Mouse (Mus musculus) heart, adult 2 months (tissue): ENCODE measurements around the gene Tpgs1. TPM values are rescaled to one million over a fixed set of nuclear protein-coding genes. Genes with fewer than 3 reads are reported as not detected.

Experiments
- DNase-seq, 2 experiments: peaks; one replicate each; pipeline ENCODE4 v3.0.0; 2021
- H3K27ac ChIP-seq: fragments of 200-600 bp; 2 replicates; pipeline ENCODE4 v1.8.1; 2022
- H3K27me3 ChIP-seq: fragments of 200-500 bp; 2 replicates; pipeline ENCODE4 v1.6.1; 2012; ENCODE audit warnings: mild to moderate bottlenecking, low read length, inconsistent platforms, mixed read lengths; ENCODE audit not compliant: control insufficient read depth, insufficient read depth
- H3K36me3 ChIP-seq: fragments of 200-500 bp; 2 replicates; pipeline ENCODE4 v1.6.1; 2012; ENCODE audit warnings: low read length, inconsistent platforms; ENCODE audit not compliant: control insufficient read depth, insufficient read depth
- H3K4me1 ChIP-seq: fragments of 200-500 bp; 2 replicates; pipeline ENCODE4 v1.6.1; 2011; ENCODE audit warnings: low read length; ENCODE audit not compliant: control insufficient read depth, insufficient read depth
- H3K4me3 ChIP-seq: fragments of 200-600 bp; 2 replicates; pipeline ENCODE4 v1.8.1; 2022
- H3K79me2 ChIP-seq: fragments of 200-500 bp; replicated peaks from 2 replicates; pipeline ENCODE4 v1.6.1; 2012; ENCODE audit warnings: mild to moderate bottlenecking, inconsistent platforms, low read length, moderate library complexity, mixed read lengths; ENCODE audit not compliant: control insufficient read depth, insufficient read depth
- H3K9ac ChIP-seq: fragments of 200-500 bp; 2 replicates; pipeline ENCODE4 v1.6.1; 2012; ENCODE audit warnings: low read depth, mild to moderate bottlenecking, control low read depth, inconsistent platforms, low read length, mixed read lengths
- CTCF ChIP-seq: fragments of 200-600 bp; IDR thresholded peaks from 2 replicates; pipeline ENCODE4 v1.8.1; 2022; ENCODE audit warnings: antibody characterized with exemption, mild to moderate bottlenecking, moderate library complexity
- EP300 ChIP-seq: fragments of 200-500 bp; IDR thresholded peaks from 2 replicates; pipeline ENCODE4 v1.6.1; 2011; ENCODE audit warnings: low read depth, low read length, control low read depth; ENCODE audit not compliant: insufficient read depth
- POLR2A ChIP-seq: fragments of 200-500 bp; IDR thresholded peaks from 2 replicates; pipeline ENCODE4 v1.6.1; 2011; ENCODE audit warnings: mild to moderate bottlenecking, low read depth, low read length, control low read depth; ENCODE audit not compliant: insufficient read depth
- WGBS: fragments of 180-500 bp; shearing (Covaris S2); methylation state at CpG from one replicate; pipeline ENCODE4 v1.1.7; 2018; 5-methylcytosine and 5-hydroxymethylcytosine counted together
- intact Hi-C: fragments of 180-260 bp; cut with DNase I; formaldehyde crosslinking; loops from one replicate; pipeline ENCODE4 v1.15.1; 2025
- polyA plus RNA-seq: library from polyadenylated mRNA; depleted of rRNA; stranded (reverse); fragments of >200 nt; gene quantifications from 2 replicates; pipeline ENCODE4 v1.2.3, GENCODE M21; 2012
- total RNA-seq, 2 experiments: library from RNA; stranded (reverse); gene quantifications; 2 replicates each; pipeline ENCODE4 v1.2.3; 2021

Gene Tpgs1
- total and polyA plus RNA-seq, 3 experiments: 16.5 to 28.1 (median 18.8) TPM

DNA sequence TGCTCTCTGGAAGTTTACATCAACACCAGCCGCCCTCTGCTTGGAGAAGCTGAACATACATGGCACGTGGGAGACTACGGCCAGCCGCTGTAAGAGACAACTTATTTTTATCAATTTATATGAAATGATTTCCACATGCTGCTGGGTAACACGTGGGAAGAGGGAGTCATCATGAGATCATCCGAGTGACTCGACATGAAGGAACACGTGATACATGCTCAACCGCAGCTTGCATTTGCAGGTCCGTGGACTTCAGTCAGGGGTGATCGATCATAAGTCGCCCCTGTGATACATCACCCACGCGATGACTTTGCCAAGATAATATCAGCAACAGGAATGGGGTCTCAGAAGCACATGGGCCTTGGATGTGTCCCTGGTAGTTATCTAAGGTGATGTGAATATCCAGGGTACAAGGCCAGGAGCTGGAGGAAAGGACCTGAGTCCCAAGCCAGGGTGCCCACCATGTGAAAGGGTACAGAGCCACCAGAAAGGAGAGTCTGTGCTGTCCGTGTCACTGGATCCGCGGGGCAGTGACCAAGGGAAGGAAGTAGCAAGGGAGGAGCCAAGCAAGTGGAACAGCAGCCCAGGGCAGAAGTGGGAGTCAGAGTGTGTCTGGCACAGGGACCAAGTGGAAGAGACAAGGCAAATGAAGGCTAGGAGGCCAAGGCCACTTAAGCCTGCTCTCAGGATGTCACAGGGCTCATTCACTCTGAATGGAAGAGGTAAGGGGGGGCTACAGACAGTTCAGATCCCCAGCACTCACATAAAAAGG lies 36.0 kb upstream of the Tpgs1 start:
- no peak for TF ChIP-seq CTCF
- TF ChIP-seq POLR2A: no peak
- TF ChIP-seq EP300: no peak
- H3K4me1 ChIP-seq: peaks cover 1% of the 10 kb centered on the region; the same call in 1 of the 2 replicates
- H3K36me3 ChIP-seq: no peaks in the 10 kb centered on the region
- no peak overlapping the region for H3K4me3 ChIP-seq
- no peak overlapping the region for H3K9ac ChIP-seq
- H3K27ac ChIP-seq: no peak overlapping the region
- no peak for DNase-seq
- intact Hi-C loops: no loop called here
- no peaks in the 10 kb centered on the region; the same call in 1 of the 2 replicates for H3K27me3 ChIP-seq
- H3K79me2 ChIP-seq: no peaks in the 10 kb centered on the region
- 66% methylated on average over 17 of the region's 17 CpGs for WGBS

DNA sequence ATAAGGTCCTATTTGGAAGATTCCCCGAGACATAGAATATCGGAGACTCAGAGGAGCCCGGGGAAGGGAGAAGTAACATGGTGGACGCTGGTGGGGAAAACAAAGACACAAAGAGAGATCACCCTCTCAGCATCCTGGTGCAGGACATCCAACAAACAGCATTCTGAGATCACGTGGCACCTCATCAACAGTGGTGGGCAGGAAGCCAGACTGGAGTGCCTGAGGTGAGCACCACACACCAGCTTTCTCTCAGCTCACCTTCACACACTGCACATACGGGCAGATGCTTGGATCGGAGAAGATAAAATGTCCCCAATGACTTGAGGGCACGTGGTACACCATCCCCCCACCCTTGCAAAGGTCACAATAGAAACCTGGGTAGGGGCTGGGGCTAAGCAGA lies 32.9 kb upstream of the Tpgs1 start:
- Histone ChIP-seq H3K4me1 (peaks cover 1% of the 10 kb centered on the region; the same call in 1 of the 2 replicates), H3K27me3 (no peaks in the 10 kb centered on the region; the same call in 1 of the 2 replicates), H3K4me3 (no peak overlapping the region), H3K27ac (no peak overlapping the region), H3K9ac (no peak overlapping the region), H3K36me3 (no peaks in the 10 kb centered on the region), H3K79me2 (no peaks in the 10 kb centered on the region)
- WGBS: 87% methylated on average over 8 of the region's 8 CpGs
- intact Hi-C loops: no loop called here
- TF ChIP-seq POLR2A (no peak), CTCF (no peak), EP300 (no peak)
- DNase-seq: no peak

DNA sequence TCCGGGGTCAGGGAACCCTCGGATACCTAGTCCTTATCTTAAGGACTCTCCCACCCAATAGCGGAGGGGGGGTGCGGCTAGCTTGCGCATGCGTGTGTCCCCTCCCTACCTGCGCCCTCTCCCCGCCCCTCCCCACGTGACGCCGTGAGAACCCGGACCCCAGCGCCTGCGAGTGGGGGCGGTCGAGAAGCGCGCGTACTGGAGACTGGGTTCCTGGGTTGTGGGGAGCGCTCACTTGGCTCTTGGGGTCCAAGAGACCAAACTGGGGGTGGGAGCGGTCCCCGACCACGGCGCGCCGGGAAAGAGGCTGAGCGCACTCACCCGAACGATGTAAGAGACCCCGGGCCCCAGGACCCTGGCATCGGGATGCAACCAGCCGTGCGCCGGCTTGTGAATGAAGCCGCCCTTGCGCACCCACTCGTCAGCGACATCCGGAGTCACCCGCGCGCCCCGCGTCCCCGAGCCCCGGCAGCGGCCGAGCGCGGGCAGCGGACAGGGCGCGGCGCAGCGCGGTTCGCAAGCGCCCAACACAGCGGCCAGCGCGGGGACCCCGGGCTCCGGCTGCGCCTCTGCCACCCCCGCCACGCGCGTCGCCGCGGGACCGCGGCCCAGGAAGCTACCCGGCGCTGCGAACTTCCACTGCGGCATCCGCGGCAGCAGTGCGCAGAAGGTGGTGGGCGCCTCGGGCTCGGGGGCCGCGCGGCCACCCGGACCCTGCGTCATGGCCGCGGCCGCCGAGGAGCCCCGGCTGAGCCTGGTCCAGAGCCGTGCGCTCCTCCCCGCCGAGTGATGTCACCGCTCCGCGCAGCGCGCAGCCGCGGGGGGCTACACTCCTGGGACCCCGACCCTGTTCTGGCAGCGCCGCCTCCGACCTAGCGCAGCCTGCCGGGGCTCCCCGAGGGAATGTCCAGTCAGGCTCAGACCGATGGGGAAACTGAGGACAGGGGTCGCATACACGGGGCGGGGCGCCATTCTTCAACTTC lies 31.8 kb upstream of the Tpgs1 start, which contains the start of gene Shc2:
TSS of gene Shc2 (minus strand) at position 791 of the 983 bp plus-strand sequence.
- H3K4me3 ChIP-seq: peak within 1 kb of the TSS; percentile 45
- H3K27ac ChIP-seq: no peak within 1 kb of the TSS; the same call in 1 of the 2 replicates
- DNase-seq: peak; percentile 31 to 54
- no peaks in the 10 kb centered on the region for H3K36me3 ChIP-seq
- intact Hi-C loops: no loop called here
- TF ChIP-seq POLR2A (no peak), CTCF (no peak), EP300 (no peak)
- H3K79me2 ChIP-seq: no peaks in the 10 kb centered on the region
- H3K27me3 ChIP-seq: no peaks in the 10 kb centered on the region; the same call in 1 of the 2 replicates
- peaks cover 1% of the 10 kb centered on the region; the same call in 1 of the 2 replicates for H3K4me1 ChIP-seq
- 1% methylated on average over 102 of the region's 116 CpGs for WGBS
- H3K9ac ChIP-seq: peak within 1 kb of the TSS; percentile 62

DNA sequence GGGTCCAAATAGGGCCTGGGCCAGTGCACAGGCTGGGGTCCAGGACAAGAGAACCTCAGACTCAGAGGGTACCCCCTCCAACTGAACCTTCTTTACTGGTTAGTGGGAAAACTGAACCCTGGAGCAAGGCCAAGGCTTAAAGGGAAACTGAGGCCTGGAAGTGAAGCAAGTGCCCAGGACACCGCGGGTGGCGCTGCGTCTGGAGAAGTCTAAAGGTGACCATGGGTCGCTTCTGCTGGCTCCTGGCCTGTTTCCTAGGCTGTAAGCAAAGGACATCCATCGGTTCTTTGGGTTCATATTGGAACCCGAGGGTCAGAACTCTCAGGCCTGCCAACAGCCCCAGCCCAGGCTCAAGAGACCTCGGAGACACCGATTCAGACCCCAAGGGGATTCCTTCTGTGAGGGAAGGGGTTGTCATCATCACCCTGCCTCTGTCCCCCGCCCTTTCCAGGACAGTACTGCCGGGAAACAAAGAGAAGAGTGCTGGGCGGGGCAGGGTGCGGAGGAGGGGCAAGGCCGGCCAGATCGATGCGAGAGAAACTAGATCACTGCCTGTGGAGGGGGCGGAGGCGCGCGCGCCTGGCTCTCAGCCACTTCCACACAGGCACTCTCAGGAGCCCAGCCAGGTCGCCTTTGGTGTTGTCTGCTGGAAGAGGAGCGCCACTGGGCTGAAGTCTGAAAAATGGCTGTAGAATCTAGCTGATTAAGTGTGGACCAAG lies 30.5 kb upstream of the Tpgs1 start:
- H3K27me3 ChIP-seq: no peaks in the 10 kb centered on the region; the same call in 1 of the 2 replicates
- H3K79me2 ChIP-seq: no peaks in the 10 kb centered on the region
- peak; percentile 55 to 56 for DNase-seq
- 9% methylated on average over 23 of the region's 23 CpGs for WGBS
- no peak overlapping the region for H3K27ac ChIP-seq
- peaks cover 1% of the 10 kb centered on the region; the same call in 1 of the 2 replicates for H3K4me1 ChIP-seq
- H3K9ac ChIP-seq: no peak overlapping the region; the same call in 1 of the 2 replicates
- no peaks in the 10 kb centered on the region for H3K36me3 ChIP-seq
- TF ChIP-seq POLR2A (no peak), CTCF (no peak), EP300 (no peak)
- intact Hi-C loops: no loop called here
- no peak overlapping the region for H3K4me3 ChIP-seq

DNA sequence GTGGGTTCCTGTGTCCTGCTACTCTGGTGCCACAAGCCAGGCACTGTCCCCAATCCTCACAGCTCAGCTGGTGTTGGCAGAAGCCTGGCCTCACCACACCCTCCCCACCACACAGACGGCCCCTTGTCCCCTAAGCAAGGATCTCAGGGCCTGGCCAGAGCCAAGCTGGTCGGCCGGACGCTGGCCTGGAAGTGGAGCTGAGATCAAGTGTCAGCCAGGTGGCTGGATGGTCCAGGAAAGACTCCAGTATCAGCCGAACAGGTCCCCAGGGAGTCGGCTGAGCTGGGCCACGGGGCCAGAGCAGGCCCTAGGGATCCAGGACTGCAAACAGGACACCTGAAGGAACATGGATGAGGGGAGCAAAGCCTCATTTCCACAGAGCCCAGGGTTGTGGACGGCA lies 23.5 kb upstream of the Tpgs1 start, which contains the start of gene Odf3l2:
TSS of gene Odf3l2 (minus strand) at position 28 of the 400 bp plus-strand sequence.
- no peak for DNase-seq
- Histone ChIP-seq H3K27ac (no peak within 1 kb of the TSS), H3K79me2 (no peaks in the 10 kb centered on the region), H3K4me1 (no peaks in the 10 kb centered on the region), H3K27me3 (no peaks in the 10 kb centered on the region), H3K36me3 (no peaks in the 10 kb centered on the region), H3K9ac (no peak within 1 kb of the TSS), H3K4me3 (no peak within 1 kb of the TSS)
- intact Hi-C loops: no loop called here
- TF ChIP-seq POLR2A (no peak), EP300 (no peak), CTCF (no peak)
- 56% methylated on average over 8 of the region's 8 CpGs for WGBS
